Mouse (Mus musculus) thymus, adult 2 months (tissue): Measurements from ENCODE around the gene Ccnb1. TPM values are rescaled to one million over a fixed set of nuclear protein-coding genes. Genes with fewer than 3 reads are reported as not detected.
"Not testable (repeated sequence)": the region's sequence is repeated elsewhere in the genome, so short reads cannot be mapped to it uniquely, and the experiment has no call there.

Experiments used
- DNase-seq: peaks from one replicate; pipeline ENCODE4 v3.0.0; 2021
- H3K27ac ChIP-seq: fragments of 200-500 bp; 2 replicates; pipeline ENCODE4 v1.5.1; 2012; ENCODE audit warnings: low read length, control low read depth; ENCODE audit not compliant: control insufficient read depth, insufficient read depth
- H3K27me3 ChIP-seq: fragments of 200-500 bp; 2 replicates; pipeline ENCODE4 v1.6.1; 2012; ENCODE audit warnings: mild to moderate bottlenecking, low read length, moderate library complexity, mixed read lengths; ENCODE audit not compliant: control insufficient read depth, insufficient read depth
- H3K36me3 ChIP-seq: fragments of 200-500 bp; 2 replicates; pipeline ENCODE4 v1.6.1; 2012; ENCODE audit warnings: mild to moderate bottlenecking, low read length, moderate library complexity; ENCODE audit not compliant: control insufficient read depth, insufficient read depth
- H3K4me1 ChIP-seq: fragments of 200-500 bp; replicated peaks from 2 replicates; pipeline ENCODE4 v1.6.1; 2012; ENCODE audit warnings: low read length; ENCODE audit not compliant: control insufficient read depth, insufficient read depth
- H3K4me3 ChIP-seq: fragments of 200-500 bp; 2 replicates; pipeline ENCODE4 v1.5.1; 2012; ENCODE audit warnings: mild to moderate bottlenecking, low read length, control low read depth, moderate library complexity; ENCODE audit not compliant: control insufficient read depth, insufficient read depth
- CTCF ChIP-seq: fragments of 200-500 bp; IDR thresholded peaks from 2 replicates; pipeline ENCODE4 v1.5.1; 2012; ENCODE audit warnings: mild to moderate bottlenecking, control low read depth, low read length, moderate library complexity, borderline replicate concordance; ENCODE audit not compliant: control insufficient read depth, poor library complexity, insufficient read depth; ENCODE audit errors: extremely low read depth
- POLR2A ChIP-seq: fragments of 200-500 bp; IDR thresholded peaks from 2 replicates; pipeline ENCODE4 v1.6.1; 2012; ENCODE audit warnings: mild to moderate bottlenecking, low read length, control low read depth, moderate library complexity; ENCODE audit not compliant: control insufficient read depth, poor library complexity, insufficient read depth; ENCODE audit errors: extremely low read depth
- WGBS: fragments of 180-500 bp; shearing (Covaris S2); methylation state at CpG from one replicate; pipeline ENCODE4 v1.1.7; 2018; 5-methylcytosine and 5-hydroxymethylcytosine counted together
- polyA plus RNA-seq: library from polyadenylated mRNA; depleted of rRNA; stranded (reverse); fragments of >200 nt; gene quantifications from 2 replicates; pipeline ENCODE4 v1.2.3, GENCODE M21; 2012; rRNA removed

The Ccnb1 gene
- polyA plus RNA-seq, 1 experiment: 63.7 TPM

DNA sequence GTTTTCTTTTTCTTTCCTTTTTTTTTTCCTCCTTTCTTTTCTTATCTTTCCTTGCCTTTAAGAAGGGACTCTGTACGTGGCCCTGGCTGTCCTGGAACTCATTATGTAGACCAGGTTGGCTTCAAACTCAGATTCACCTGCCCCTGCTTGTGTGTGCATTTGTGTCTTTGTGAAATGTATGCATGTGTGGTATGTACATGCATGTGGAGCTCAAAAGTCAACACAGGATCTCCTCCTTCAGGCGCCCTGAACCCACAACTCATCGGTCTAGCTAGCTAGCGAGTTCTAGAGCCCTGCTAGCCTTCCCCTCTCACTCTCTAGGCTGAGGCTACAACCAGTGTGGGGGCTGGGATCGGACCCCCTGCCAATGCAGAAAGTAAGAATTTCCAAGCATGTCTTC is 43.5 kb downstream of the Ccnb1 start:
- no peak overlapping the region for H3K4me3 ChIP-seq
- no peak for DNase-seq
- WGBS: 95% methylated on average over 5 of the region's 5 CpGs

DNA sequence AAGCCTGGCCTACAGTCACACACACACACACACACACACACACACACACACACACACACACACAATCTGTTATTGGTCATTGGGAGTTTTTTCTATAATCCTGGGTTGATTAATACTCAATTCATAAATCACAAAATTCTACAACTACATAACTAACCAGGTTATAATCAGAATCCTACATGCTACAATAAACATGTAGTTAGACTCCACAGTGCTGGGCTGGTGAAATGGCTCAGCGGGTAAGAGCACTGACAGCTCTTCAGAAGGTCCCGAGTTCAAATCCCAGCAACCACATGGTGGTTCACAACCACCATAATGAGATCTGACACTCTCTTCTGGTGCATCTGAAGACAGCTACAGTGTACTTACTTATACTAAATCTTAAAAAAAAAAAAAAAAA is 53.6 kb downstream of the Ccnb1 start:
- no peak overlapping the region for H3K4me3 ChIP-seq
- H3K27me3 ChIP-seq: no peaks in the 10 kb centered on the region
- TF ChIP-seq CTCF (no peak), POLR2A (no peak)
- H3K36me3 ChIP-seq: peaks cover 3% of the 10 kb centered on the region; the same call in 1 of the 2 replicates
- DNase-seq: no peak
- WGBS: 96% methylated on average over 2 of the region's 2 CpGs
- H3K27ac ChIP-seq: no peak overlapping the region
- peaks cover 2% of the 10 kb centered on the region for H3K4me1 ChIP-seq

More for the DNA sequence above, 43.5 kb downstream of the Ccnb1 start:
- H3K27me3 ChIP-seq: no peaks in the 10 kb centered on the region
- no peak overlapping the region for H3K27ac ChIP-seq
- H3K36me3 ChIP-seq: 0 out of 2 replicates have a peak, but pooled peaks cover 4% of the 10 kb centered on the region
- H3K4me1 ChIP-seq: peaks cover 6% of the 10 kb centered on the region; the same call in 1 of the 2 replicates
- TF ChIP-seq CTCF (no peak), POLR2A (no peak)

DNA sequence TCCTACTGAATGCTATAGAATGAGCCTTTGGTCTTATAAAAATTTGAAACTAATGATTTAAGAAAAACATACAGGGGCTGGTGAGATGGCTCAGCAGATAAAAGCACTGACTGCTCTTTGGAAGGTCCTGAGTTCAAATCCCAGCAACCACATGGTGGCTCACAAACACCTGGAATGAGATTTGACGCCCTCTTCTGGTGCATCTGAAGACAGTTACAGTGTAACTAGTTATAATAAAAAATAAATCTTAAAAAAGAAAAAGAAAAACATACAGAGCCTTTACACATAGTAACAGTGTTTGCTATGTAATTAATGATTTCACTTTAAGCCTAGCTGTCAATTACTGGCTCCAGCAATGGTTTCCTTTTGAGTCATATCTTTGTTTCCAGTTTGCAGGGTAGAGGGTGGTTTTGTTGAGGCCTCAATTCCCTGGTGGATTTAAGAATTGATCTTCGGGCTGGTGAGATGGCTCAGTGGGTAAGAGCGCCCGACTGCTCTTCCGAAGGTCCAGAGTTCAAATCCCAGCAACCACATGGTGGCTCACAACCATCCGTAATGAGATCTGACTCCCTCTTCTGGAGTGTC is 54.8 kb downstream of the Ccnb1 start:
- not testable (repeated sequence) for H3K36me3 ChIP-seq, H3K27me3 ChIP-seq, H3K27ac ChIP-seq, H3K4me1 ChIP-seq, DNase-seq, H3K4me3 ChIP-seq
- 90% methylated on average over 6 of the region's 6 CpGs for WGBS

DNA sequence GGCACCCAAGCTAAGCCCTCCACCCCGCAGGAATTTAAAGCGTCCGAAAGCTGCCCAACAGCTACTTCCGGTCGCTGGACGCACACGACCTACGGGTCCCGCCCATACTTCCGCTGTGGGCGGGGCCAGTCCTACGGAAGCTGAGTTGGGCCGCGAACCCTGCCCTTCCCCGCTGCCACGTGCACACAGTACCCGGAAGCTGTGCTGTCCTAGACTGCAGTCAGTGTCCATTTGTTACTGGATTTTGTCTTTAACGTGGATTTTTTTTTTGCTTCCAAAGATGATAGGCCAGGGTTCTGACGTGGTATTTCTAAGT is 55.6 kb downstream of the Ccnb1 start, which contains the start of gene Cdk7:
Gene Cdk7, minus strand, starts transcription at position 79 of the 316 bp plus-strand sequence.
- Histone ChIP-seq H3K4me1 (peaks cover 2% of the 10 kb centered on the region), H3K27ac (peak within 1 kb of the TSS; percentile 12; the same call in 1 of the 2 replicates), H3K27me3 (no peaks in the 10 kb centered on the region), H3K4me3 (peak within 1 kb of the TSS; percentile 70), H3K36me3 (no peaks in the 10 kb centered on the region)
- under 1% methylated on average over 19 of the region's 19 CpGs for WGBS
- DNase-seq: peak; percentile 92
- 0 out of 2 replicates have a peak, but pooled peaks have one; percentile 37 for TF ChIP-seq POLR2A
- TF ChIP-seq CTCF: no peak

DNA sequence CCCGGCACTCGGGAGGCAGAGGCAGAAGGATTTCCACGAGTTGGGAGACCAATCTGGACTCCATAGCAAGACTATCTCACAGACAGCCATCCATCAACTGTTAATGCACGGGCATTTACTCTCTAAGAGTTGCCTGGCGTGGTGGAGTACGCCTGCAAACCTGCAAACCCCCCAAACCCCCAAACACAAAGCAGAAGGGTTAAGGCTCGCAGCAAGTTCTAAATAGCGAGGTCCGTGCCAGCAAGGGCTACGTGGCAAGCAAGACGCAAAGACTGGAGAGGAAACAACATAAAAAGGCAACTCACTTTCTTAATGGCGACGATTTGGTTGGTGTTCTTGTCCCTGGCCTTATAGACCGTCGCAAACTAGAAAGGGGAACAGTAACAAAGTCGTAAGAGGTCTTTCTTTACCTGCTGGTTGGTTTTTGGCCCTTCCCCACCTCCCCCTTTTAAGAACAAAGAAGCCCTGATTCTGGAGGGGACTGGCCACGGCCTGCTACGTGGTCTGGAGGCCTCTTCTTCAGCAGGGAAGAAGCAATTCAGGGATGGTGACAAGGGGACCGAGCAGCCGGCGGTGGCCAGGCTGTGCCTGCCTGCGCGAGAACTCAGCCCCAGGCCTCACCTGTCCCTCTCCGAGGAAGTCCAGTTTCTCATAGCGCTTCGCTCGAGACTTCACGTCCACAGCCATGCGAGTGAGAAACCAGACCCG is 56.1 kb downstream of the Ccnb1 start:
- peak; percentile 19 for DNase-seq
- Histone ChIP-seq H3K4me1 (peaks cover 2% of the 10 kb centered on the region), H3K36me3 (peaks cover under 1% of the 10 kb centered on the region; the same call in 1 of the 2 replicates), H3K27me3 (no peaks in the 10 kb centered on the region), H3K4me3 (peak overlapping the region; percentile 70), H3K27ac (peak overlapping the region; percentile 12; the same call in 1 of the 2 replicates)
- WGBS: under 1% methylated on average over 30 of the region's 30 CpGs
- 0 out of 2 replicates have a peak, but pooled peaks have one; percentile 10 for TF ChIP-seq POLR2A
- no peak for TF ChIP-seq CTCF

Other genes with a start within 250 kb of the Ccnb1 start
- 0.50 and 0.62 TPM in 2 replicates for gene Ocln, start 233.9 kb downstream of the Ccnb1 start, polyA plus RNA-seq
- 2.0 and 2.2 TPM in 2 replicates for gene Marveld2, start 169.6 kb downstream of the Ccnb1 start, polyA plus RNA-seq
- 57.9 and 66.2 TPM in 2 replicates for gene Ak6, start 135.6 kb downstream of the Ccnb1 start, polyA plus RNA-seq
- gene Rad17, start 135.5 kb downstream of the Ccnb1 start, polyA plus RNA-seq: 5.6 and 6.3 TPM in 2 replicates
- gene Taf9, start 135.0 kb downstream of the Ccnb1 start, polyA plus RNA-seq: 13.5 and 16.5 TPM in 2 replicates
- 2.3 and 2.4 TPM in 2 replicates for gene Ccdc125, start 116.9 kb downstream of the Ccnb1 start, polyA plus RNA-seq
- gene Cdk7, start 55.6 kb downstream of the Ccnb1 start, polyA plus RNA-seq: 19.6 and 22.0 TPM in 2 replicates
- 46.2 and 46.4 TPM in 2 replicates for gene Mrps36, start 41.9 kb downstream of the Ccnb1 start, polyA plus RNA-seq
- 4.0 and 5.6 TPM in 2 replicates for gene Cenph, start 10.7 kb downstream of the Ccnb1 start, polyA plus RNA-seq
- gene Slc30a5, start 46.9 kb upstream of the Ccnb1 start, polyA plus RNA-seq: 31.4 and 33.4 TPM in 2 replicates